Mouse (Mus musculus) MEL (cell line): ENCODE results near the gene Tbc1d13. TPM values are rescaled to one million over a fixed set of nuclear protein-coding genes. Genes with fewer than 3 reads are reported as not detected.

Source experiments
- DNase-seq: peaks from one replicate; pipeline ENCODE4 v3.0.0; 2011; ENCODE audit warnings: low read depth, low spot score
- H3K27ac ChIP-seq: 2 replicates; pipeline ENCODE4 v1.5.1; 2012; ENCODE audit warnings: low read depth, mild to moderate bottlenecking, control low read depth, low read length, moderate library complexity; ENCODE audit not compliant: control insufficient read depth
- H3K27me3 ChIP-seq, 2 experiments: fragments of 150-350 bp in 1 of 2; sonication (generic) in 1 of 2; 2 replicates each; pipeline ENCODE4 v1.6.1; 2012; ENCODE audit warnings: low read length in 2 of 2, mild to moderate bottlenecking in 2 of 2, improper control_type of control experiment in 1 of 2, moderate library complexity in 1 of 2; ENCODE audit not compliant: insufficient read depth in 2 of 2, control insufficient read depth in 1 of 2
- H3K36me3 ChIP-seq, 2 experiments: 2 replicates each; pipeline ENCODE4 v1.6.1; 2012 to 2014; ENCODE audit warnings: low read length in 2 of 2, improper control_type of control experiment in 1 of 2, inconsistent platforms in 1 of 2, mild to moderate bottlenecking in 1 of 2; ENCODE audit not compliant: insufficient read depth in 2 of 2, control insufficient read depth in 1 of 2
- H3K4me1 ChIP-seq, 2 experiments: fragments of 150-350 bp in 1 of 2; sonication (generic) in 1 of 2; 2 replicates each; pipeline ENCODE4 v1.6.1; 2012; ENCODE audit warnings: low read length in 2 of 2, improper control_type of control experiment in 1 of 2, mild to moderate bottlenecking in 1 of 2; ENCODE audit not compliant: insufficient read depth in 2 of 2, control insufficient read depth in 1 of 2
- H3K4me3 ChIP-seq, 2 experiments: fragments of 150-350 bp in 1 of 2; sonication (generic) in 1 of 2; 2 replicates each; pipeline ENCODE4 v1.5.1; 2012; ENCODE audit warnings: low read depth in 2 of 2, low read length in 2 of 2, mild to moderate bottlenecking in 2 of 2, moderate library complexity in 2 of 2, control low read depth in 1 of 2, improper control_type of control experiment in 1 of 2; ENCODE audit not compliant: control insufficient read depth in 1 of 2, insufficient read depth in 1 of 2
- H3K79me2 ChIP-seq: 2 replicates; pipeline ENCODE4 v1.6.1; 2012; ENCODE audit warnings: mild to moderate bottlenecking, low read length, moderate library complexity; ENCODE audit not compliant: control insufficient read depth, poor library complexity, insufficient read depth
- H3K9ac ChIP-seq: 2 replicates; pipeline ENCODE4 v1.6.1; 2012; ENCODE audit warnings: low read depth, mild to moderate bottlenecking, control low read depth, low read length, moderate library complexity; ENCODE audit not compliant: control insufficient read depth, poor library complexity, severe bottlenecking
- H3K9me3 ChIP-seq: fragments of 150-350 bp; sonication (generic); replicated peaks from 2 replicates; pipeline ENCODE4 v1.6.1; 2012; ENCODE audit warnings: mild to moderate bottlenecking, low read length, improper control_type of control experiment, moderate library complexity; ENCODE audit not compliant: insufficient read depth
- BHLHE40 ChIP-seq: IDR thresholded peaks from 2 replicates; pipeline ENCODE4 v1.6.1; 2012; ENCODE audit warnings: low read depth, mild to moderate bottlenecking, inconsistent platforms, low read length, improper control_type of control experiment, borderline replicate concordance
- CTCF ChIP-seq, 3 experiments: IDR thresholded peaks in 2 of 3; conservative IDR thresholded peaks in 1 of 3; 2 replicates each; pipeline ENCODE4 v1.5.1; 2011 to 2012; ENCODE audit warnings: low read length in 3 of 3, low read depth in 2 of 3, mild to moderate bottlenecking in 2 of 3, improper control_type of control experiment in 1 of 3, inconsistent platforms in 1 of 3, mixed read lengths in 1 of 3, moderate library complexity in 1 of 3; ENCODE audit not compliant: control insufficient read depth in 1 of 3, insufficient read depth in 1 of 3, poor library complexity in 1 of 3, severe bottlenecking in 1 of 3
- E2F4 ChIP-seq: IDR thresholded peaks from 2 replicates; pipeline ENCODE4 v1.6.1; 2011; ENCODE audit warnings: low read depth, low read length, improper control_type of control experiment, borderline replicate concordance
- ELF1 ChIP-seq: IDR thresholded peaks from 2 replicates; pipeline ENCODE4 v1.6.1; 2014; ENCODE audit warnings: low read depth, mild to moderate bottlenecking, inconsistent platforms, low read length, improper control_type of control experiment, moderate library complexity
- EP300 ChIP-seq, 2 experiments: IDR thresholded peaks; 2 replicates each; pipeline ENCODE4 v1.6.1; 2011; ENCODE audit warnings: improper control_type of control experiment in 2 of 2, low read length in 2 of 2, low read depth in 1 of 2, mild to moderate bottlenecking in 1 of 2
- ETS1 ChIP-seq: IDR thresholded peaks from 2 replicates; pipeline ENCODE4 v1.6.1; 2012; ENCODE audit warnings: low read depth, mild to moderate bottlenecking, inconsistent platforms, low read length, improper control_type of control experiment, moderate library complexity
- GATA1 ChIP-seq: IDR thresholded peaks from 2 replicates; pipeline ENCODE4 v1.6.1; 2011; ENCODE audit warnings: low read depth, low read length, improper control_type of control experiment
- HCFC1 ChIP-seq: IDR thresholded peaks from 2 replicates; pipeline ENCODE4 v1.6.1; 2012; ENCODE audit warnings: low read depth, mild to moderate bottlenecking, inconsistent platforms, low read length, improper control_type of control experiment, moderate library complexity
- JUND ChIP-seq: IDR thresholded peaks from 2 replicates; pipeline ENCODE4 v1.6.1; 2011; ENCODE audit warnings: low read depth, mild to moderate bottlenecking, improper control_type of control experiment, low read length
- KAT2A ChIP-seq: conservative IDR thresholded peaks from 2 replicates; pipeline ENCODE4 v1.6.1; 2012; ENCODE audit warnings: low read depth, low read length, improper control_type of control experiment, inconsistent platforms
- MAFK ChIP-seq: IDR thresholded peaks from 2 replicates; pipeline ENCODE4 v1.6.1; 2011; ENCODE audit warnings: low read depth, mild to moderate bottlenecking, low read length, improper control_type of control experiment, borderline replicate concordance
- MAZ ChIP-seq: IDR thresholded peaks from 2 replicates; pipeline ENCODE4 v1.6.1; 2012; ENCODE audit warnings: low read depth, mild to moderate bottlenecking, inconsistent platforms, low read length, improper control_type of control experiment
- MXI1 ChIP-seq: IDR thresholded peaks from 2 replicates; pipeline ENCODE4 v1.6.1; 2011; ENCODE audit warnings: mild to moderate bottlenecking, low read depth, low read length, improper control_type of control experiment
- MYB ChIP-seq: IDR thresholded peaks from 2 replicates; pipeline ENCODE4 v1.6.1; 2011; ENCODE audit warnings: mild to moderate bottlenecking, low read depth, low read length, improper control_type of control experiment
- NELFE ChIP-seq: IDR thresholded peaks from 2 replicates; pipeline ENCODE4 v1.6.1; 2011; ENCODE audit warnings: low read depth, low read length, improper control_type of control experiment
- NRF1 ChIP-seq: IDR thresholded peaks from 2 replicates; pipeline ENCODE4 v1.6.1; 2014; ENCODE audit warnings: low read depth, mild to moderate bottlenecking, inconsistent platforms, low read length, improper control_type of control experiment, moderate library complexity; ENCODE audit not compliant: poor library complexity, insufficient read depth, severe bottlenecking
- POLR2A ChIP-seq, 2 experiments: IDR thresholded peaks; 2 replicates each; pipeline ENCODE4 v1.6.1; 2011 to 2012; ENCODE audit warnings: low read length in 2 of 2, mild to moderate bottlenecking in 2 of 2, control low read depth in 1 of 2, improper control_type of control experiment in 1 of 2, low read depth in 1 of 2, moderate library complexity in 1 of 2; ENCODE audit not compliant: control insufficient read depth in 1 of 2, insufficient read depth in 1 of 2, poor library complexity in 1 of 2
- POLR2AphosphoS2 ChIP-seq: IDR thresholded peaks from 2 replicates; pipeline ENCODE4 v1.6.1; 2011; ENCODE audit warnings: low read length, improper control_type of control experiment
- POLR2AphosphoS5 ChIP-seq: IDR thresholded peaks from 2 replicates; pipeline ENCODE4 v1.6.1; 2012; ENCODE audit warnings: low read depth, borderline replicate concordance, mild to moderate bottlenecking, inconsistent platforms, low read length, moderate library complexity, mixed read lengths
- RAD21 ChIP-seq: IDR thresholded peaks from 2 replicates; pipeline ENCODE4 v1.6.1; 2011; ENCODE audit warnings: mild to moderate bottlenecking, low read depth, low read length, improper control_type of control experiment
- RCOR1 ChIP-seq: IDR thresholded peaks from 2 replicates; pipeline ENCODE4 v1.6.1; 2012; ENCODE audit warnings: low read depth, mild to moderate bottlenecking, inconsistent platforms, low read length, improper control_type of control experiment
- SMC3 ChIP-seq: IDR thresholded peaks from 2 replicates; pipeline ENCODE4 v1.6.1; 2011; ENCODE audit warnings: low read depth, low read length, improper control_type of control experiment
- TBP ChIP-seq: IDR thresholded peaks from 2 replicates; pipeline ENCODE4 v1.8.0; 2011; ENCODE audit warnings: low read depth, low read length, improper control_type of control experiment
- TCF12 ChIP-seq: IDR thresholded peaks from 2 replicates; pipeline ENCODE4 v1.6.1; 2014; ENCODE audit warnings: low read depth, mild to moderate bottlenecking, inconsistent platforms, low read length, improper control_type of control experiment, moderate library complexity
- USF1 ChIP-seq: IDR thresholded peaks from 2 replicates; pipeline ENCODE4 v1.6.1; 2014; ENCODE audit warnings: low read depth, mild to moderate bottlenecking, inconsistent platforms, low read length, improper control_type of control experiment, moderate library complexity
- USF2 ChIP-seq, 2 experiments: IDR thresholded peaks; 2 replicates each; pipeline ENCODE4 v1.6.1; 2011 to 2012; ENCODE audit warnings: improper control_type of control experiment in 2 of 2, low read length in 2 of 2, borderline replicate concordance in 1 of 2, inconsistent platforms in 1 of 2, low read depth in 1 of 2, mild to moderate bottlenecking in 1 of 2; ENCODE audit not compliant: insufficient read depth in 1 of 2
- ZKSCAN1 ChIP-seq: IDR thresholded peaks from 2 replicates; pipeline ENCODE4 v1.6.1; 2012; ENCODE audit warnings: low read depth, mild to moderate bottlenecking, inconsistent platforms, low read length, improper control_type of control experiment, moderate library complexity
- ZMIZ1 ChIP-seq: IDR thresholded peaks from 2 replicates; pipeline ENCODE4 v1.6.1; 2012; ENCODE audit warnings: low read depth, mild to moderate bottlenecking, inconsistent platforms, low read length, improper control_type of control experiment, moderate library complexity
- ZNF384 ChIP-seq: IDR thresholded peaks from 2 replicates; pipeline ENCODE4 v1.6.1; 2012; ENCODE audit warnings: low read depth, mild to moderate bottlenecking, inconsistent platforms, low read length, improper control_type of control experiment
- polyA plus RNA-seq, 2 experiments: library from polyadenylated mRNA; stranded (reverse) in 1 of 2; unstranded in 1 of 2; fragments of >175 nt in 1 of 2; fragments of >200 nt in 1 of 2; gene quantifications; 2 replicates each; pipeline versions ENCODE4 v1.2.1 to v1.2.4; 2012; ENCODE audit warnings: low replicate concordance in 2 of 2, low read depth in 1 of 2; ENCODE audit not compliant: insufficient read length in 2 of 2, insufficient read depth in 1 of 2, missing spikeins in 1 of 2
- total RNA-seq: library from RNA; depleted of rRNA; stranded (reverse); fragments of 300-350 nt; gene quantifications from 2 replicates; pipeline ENCODE4 v1.2.3, GENCODE M21; 2012

Tbc1d13 gene
- total and polyA plus RNA-seq, 3 experiments: 62.4 to 78.5 TPM; not detected in 1

GRCm38 (mm10) chr2:30166677-30167076, 33.1 kb downstream of the Tbc1d13 start:
- H3K79me2 ChIP-seq: no peaks in the 10 kb centered on the region; the same call in 1 of the 2 replicates
- H3K27me3 ChIP-seq: peaks cover 0 to 2% of the 10 kb centered on the region in 2 experiments; a peak in 1 of 4 replicates
- no peak overlapping the region for H3K27ac ChIP-seq
- TF ChIP-seq ZMIZ1: no peak
- peak; percentile 25 for TF ChIP-seq RAD21
- peak; percentile 41 for TF ChIP-seq SMC3
- peak; percentile 39 to 57 (median 56) for TF ChIP-seq CTCF (IDR thresholded peaks at IDR 0.05 in 2 of 3, conservative IDR thresholded peaks at IDR 0.05 in 1 of 3; ENCODE audit: control insufficient read depth in 1 of 3, insufficient read depth in 1 of 3, low read depth in 2 of 3, low read length in 3 of 3, poor library complexity in 1 of 3, severe bottlenecking in 1 of 3)
- no peak for TF ChIP-seq NRF1
- H3K9ac ChIP-seq: no peak overlapping the region
- H3K4me3 ChIP-seq: no peak overlapping the region
- H3K36me3 ChIP-seq: no peaks in the 10 kb centered on the region
- DNase-seq: peak; percentile 66
- H3K4me1 ChIP-seq: no peaks in the 10 kb centered on the region
- H3K9me3 ChIP-seq: no peaks in the 10 kb centered on the region

GRCm38 (mm10) chr2:30171371-30171996, 37.9 kb downstream of the Tbc1d13 start, which contains the start of gene Endog:
TSS of gene Endog (plus strand) at chr2:30171493.
- Histone ChIP-seq H3K27ac (peak within 1 kb of the TSS; percentile 48), H3K9me3 (no peaks in the 10 kb centered on the region), H3K27me3 (no peaks in the 10 kb centered on the region), H3K4me3 (peak within 1 kb of the TSS; percentile 64 to 78), H3K79me2 (peaks cover 3% of the 10 kb centered on the region; the same call in 1 of the 2 replicates), H3K36me3 (peaks cover 0 to 2% of the 10 kb centered on the region in 2 experiments; a peak in 2 of 4 replicates), H3K4me1 (no peaks in the 10 kb centered on the region), H3K9ac (peak within 1 kb of the TSS; percentile 81)
- DNase-seq: peak; percentile 94
- TF ChIP-seq MAZ (0 out of 2 replicates have a peak, but pooled peaks have one; percentile 31), MXI1 (peak; percentile 78), TBP (peak; percentile 96), ELF1 (no peak), MAFK (no peak), NELFE (peak; percentile 99), POLR2A (IDR thresholded peaks at IDR 0.05; ENCODE audit: control insufficient read depth in 1 of 2, insufficient read depth in 1 of 2, low read depth in 1 of 2, low read length in 2 of 2, poor library complexity in 1 of 2) (peak; percentile 94 to 98), NRF1 (peak; percentile 82), TCF12 (peak; percentile 48; the same call in 1 of the 2 replicates), ZNF384 (no peak), CTCF (IDR thresholded peaks at IDR 0.05 in 2 of 3, conservative IDR thresholded peaks at IDR 0.05 in 1 of 3; ENCODE audit: control insufficient read depth in 1 of 3, insufficient read depth in 1 of 3, low read depth in 2 of 3, low read length in 3 of 3, poor library complexity in 1 of 3, severe bottlenecking in 1 of 3) (no peak), RAD21 (no peak), ZKSCAN1 (no peak), MYB (no peak), BHLHE40 (no peak), SMC3 (no peak), ETS1 (no peak), ZMIZ1 (peak; percentile 98), E2F4 (no peak), HCFC1 (peak; percentile 63), EP300 (IDR thresholded peaks at IDR 0.05; ENCODE audit: low read depth in 1 of 2, low read length in 2 of 2) (0 out of 4 replicates have a peak, but pooled peaks of 1 of the 2 experiments have one; percentile 2), RCOR1 (no peak), JUND (no peak), USF1 (peak; percentile 43; the same call in 1 of the 2 replicates), KAT2A (no peak), USF2 (IDR thresholded peaks at IDR 0.05; ENCODE audit: borderline replicate concordance in 1 of 2, insufficient read depth in 1 of 2, low read depth in 1 of 2, low read length in 2 of 2) (no peak), POLR2AphosphoS5 (no peak), GATA1 (no peak), POLR2AphosphoS2 (peak; percentile 91)
